Comparison of ENCODE assay signal across 8 mouse cellular contexts in the genomic region with DNA sequence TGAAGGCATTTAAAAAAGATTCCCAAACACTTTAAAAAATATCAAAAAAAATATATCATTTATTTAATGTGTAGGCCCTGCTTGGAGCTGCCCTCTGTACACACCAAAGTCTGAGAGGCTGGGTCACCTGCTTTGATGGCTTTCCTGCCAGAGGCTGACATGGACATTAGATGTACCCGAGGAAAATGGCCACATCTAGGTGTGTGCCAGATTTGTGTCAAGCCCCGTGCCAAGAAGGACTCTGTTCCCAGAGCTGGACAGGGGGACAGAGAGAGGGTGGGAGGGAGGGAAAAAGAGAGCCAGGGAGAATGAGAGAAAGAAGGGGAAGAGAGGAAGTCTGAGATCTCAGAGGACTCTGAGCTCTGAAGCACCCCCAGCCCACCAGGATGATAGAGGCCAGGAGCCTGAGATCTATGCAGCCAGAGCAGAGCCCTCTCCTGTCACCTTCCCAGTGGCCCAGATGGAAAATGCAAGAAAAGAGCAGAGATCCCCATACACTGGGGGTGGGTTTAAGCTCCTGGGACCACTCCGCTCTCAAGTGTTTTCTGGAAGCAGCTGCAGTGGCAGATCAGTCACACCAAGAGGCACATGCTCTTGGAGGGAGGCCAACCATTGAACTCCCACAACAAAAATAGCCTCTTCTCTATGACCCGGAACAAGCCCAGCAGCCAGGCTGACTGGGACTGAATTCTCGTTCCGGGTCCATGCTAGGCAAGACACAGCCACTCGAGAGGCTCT. TPM values are rescaled to one million over a fixed set of nuclear protein-coding genes. Genes with fewer than 3 reads are reported as not detected.
A peak's percentile ranks its signal among the peaks of the same experiment; 100 is the strongest.
DNase-seq lines count a peak whose midpoint lies in the region; ATAC-seq lines count a peak whose summit lies in the region.

No protein-coding gene starts in this region.

- intact Hi-C loops in left cerebral cortex, postnatal 25 days (cut with DNase I) = no loop called here

- DNase-seq in adrenal gland, postnatal 10 days = peak; percentile 73
- DNase-seq in adrenal gland, postnatal 4 days (ENCODE audit: low spot score in 2 of 2) = no peak
- peak; percentile 74 for DNase-seq in cerebellum, adult 11-12 months
- peak; percentile 99 for DNase-seq in heart, adult 11 months
- DNase-seq in kidney, adult 18-20 months = peak; percentile 79
- peak; percentile 60 to 73 for DNase-seq in left cerebral cortex, postnatal 25 days (ENCODE audit: low spot score in 2 of 2)
- peak; percentile 81 to 85 for DNase-seq in right cerebral cortex, postnatal 10 days (ENCODE audit: low spot score in 2 of 2)

- no peak for ATAC-seq in megakaryocyte progenitor cell, adult 5-6 weeks (replicated peaks; ENCODE audit: poor library complexity)

RNA-seq across cellular contexts. Expression of a gene that starts 19.7 kb away (rescaled TPM):
- total RNA-seq in adrenal gland, postnatal 10 days (2021) = 10 to 100 TPM; 36.1 to 39.2 TPM
- total RNA-seq in adrenal gland, postnatal 4 days (2021) = 1 to 10 TPM; 7.4 to 9.5 TPM
- total RNA-seq in left cerebral cortex, postnatal 25 days (2021) = 1 to 10 TPM; 3.0 to 3.2 TPM
- total RNA-seq in megakaryocyte progenitor cell, adult 5-6 weeks (2015) = not detected in 2 replicates
- total RNA-seq in megakaryocyte progenitor cell, adult 5-6 weeks (2017) = not detected in 2 replicates

RNA-seq across cellular contexts. Expression of a gene that starts 21.4 kb away (rescaled TPM):
- total RNA-seq in adrenal gland, postnatal 10 days (2021) = 10 to 100 TPM; 37.6 to 42.2 TPM
- 10 to 100 TPM; 55.5 to 60.5 TPM for total RNA-seq in adrenal gland, postnatal 4 days (2021)
- 10 to 100 TPM; 74.6 to 75.2 TPM for total RNA-seq in left cerebral cortex, postnatal 25 days (2021)
- 7.2 and 12.8 TPM in 2 replicates for total RNA-seq in megakaryocyte progenitor cell, adult 5-6 weeks (2015)
- 9.8 and 11.0 TPM in 2 replicates for total RNA-seq in megakaryocyte progenitor cell, adult 5-6 weeks (2017)

RNA-seq across cellular contexts. Expression of a gene that starts 24.9 kb away (rescaled TPM):
- total RNA-seq in adrenal gland, postnatal 10 days (2021) = 1 to 10 TPM; 7.9 to 9.5 TPM
- 1 to 10 TPM; 3.7 to 3.8 TPM for total RNA-seq in adrenal gland, postnatal 4 days (2021)
- total RNA-seq in left cerebral cortex, postnatal 25 days (2021) = under 1 TPM; 0.85 TPM
- total RNA-seq in megakaryocyte progenitor cell, adult 5-6 weeks (2015) = 0.10 and 0.76 TPM in 2 replicates
- 0.46 and 1.6 TPM in 2 replicates for total RNA-seq in megakaryocyte progenitor cell, adult 5-6 weeks (2017)

RNA-seq across cellular contexts. Expression of a gene that starts 37.4 kb away (rescaled TPM):
- 10 to 100 TPM; 14.8 to 21.6 TPM for total RNA-seq in adrenal gland, postnatal 10 days (2021)
- total RNA-seq in adrenal gland, postnatal 4 days (2021) = 10 to 100 TPM; 24.9 to 32.1 TPM
- total RNA-seq in left cerebral cortex, postnatal 25 days (2021) = 1 to 10 TPM in 1 of 2 experiments, under 1 TPM in 1; 0.96 to 1.6 TPM
- not detected in 2 replicates for total RNA-seq in megakaryocyte progenitor cell, adult 5-6 weeks (2015)
- total RNA-seq in megakaryocyte progenitor cell, adult 5-6 weeks (2017) = 0.07 TPM in 1 of 2 replicates, not detected in the other

RNA-seq across cellular contexts. Expression of a gene that starts 42.1 kb away (rescaled TPM):
- total RNA-seq in adrenal gland, postnatal 10 days (2021) = 1 to 10 TPM; 2.8 to 3.5 TPM
- total RNA-seq in adrenal gland, postnatal 4 days (2021) = not detected
- 1 to 10 TPM in 1 of 2 experiments, under 1 TPM in 1; 0.30 to 2.4 TPM for total RNA-seq in left cerebral cortex, postnatal 25 days (2021)
- total RNA-seq in megakaryocyte progenitor cell, adult 5-6 weeks (2015) = 20.0 and 22.7 TPM in 2 replicates
- 6.6 and 7.6 TPM in 2 replicates for total RNA-seq in megakaryocyte progenitor cell, adult 5-6 weeks (2017)

Comparison
In these comparisons a context has a peak if more than half of its experiments do, and no peak if none do; other contexts are left out.
1. DNase-seq: peak in adrenal gland, postnatal 10 days (single experiment), cerebellum, adult 11-12 months (single experiment), heart, adult 11 months (single experiment), kidney, adult 18-20 months (single experiment), left cerebral cortex, postnatal 25 days (2 of 2) and right cerebral cortex, postnatal 10 days (2 of 2); none in adrenal gland, postnatal 4 days (0 of 2).